In the genomic region with DNA sequence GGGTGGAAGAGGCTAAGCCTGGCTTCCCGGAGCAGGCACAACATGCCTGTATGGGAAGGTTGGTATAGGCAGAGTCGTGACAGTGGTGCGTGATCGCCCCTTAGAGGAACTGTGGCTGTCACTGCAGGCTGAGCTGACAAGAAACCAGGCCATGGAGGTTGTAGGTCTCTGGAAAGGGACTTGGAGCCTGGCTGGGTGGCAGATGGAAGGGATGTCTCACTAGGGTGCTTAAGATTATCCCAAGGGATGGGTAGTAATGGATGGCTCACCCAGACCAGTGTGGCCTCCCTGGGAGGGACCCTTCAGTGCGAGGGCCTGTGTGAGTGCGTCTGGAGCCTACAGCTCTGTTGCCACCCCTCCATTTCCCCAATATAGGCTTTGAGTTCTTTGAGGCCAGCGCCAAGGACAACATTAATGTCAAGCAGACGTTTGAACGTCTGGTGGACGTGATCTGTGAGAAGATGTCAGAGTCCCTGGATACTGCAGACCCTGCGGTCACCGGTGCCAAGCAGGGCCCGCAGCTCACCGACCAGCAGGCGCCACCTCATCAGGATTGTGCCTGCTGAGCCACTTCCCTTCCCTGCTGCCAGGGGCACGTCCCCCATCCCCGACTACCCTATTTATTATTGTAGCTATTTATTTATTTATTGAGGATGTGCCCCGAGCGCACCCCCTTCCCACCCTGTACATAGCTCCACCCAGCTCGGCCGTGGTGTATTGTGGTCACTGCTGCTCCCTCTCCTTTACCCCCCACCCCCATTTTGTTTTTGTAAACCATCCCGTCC, we compare ENCODE assay signal across 9 mouse cellular contexts. TPM values are rescaled to one million over a fixed set of nuclear protein-coding genes. Genes with fewer than 3 reads are reported as not detected.
DNase-seq lines count a peak whose midpoint lies in the region; ATAC-seq and TF ChIP-seq lines count a peak whose summit lies in the region.
"Had no signal": no experiment of that assay in that cellular context is flagged by ENCODE, and none has a peak within 500 bp of the region (broad histone marks: within the 10 kb centered on the region; RNA-seq: fewer than 3 reads in every experiment).

No protein-coding gene starts in this region.

- DNase-seq in gastrocnemius, adult 2 months = peak; percentile 42
- no peak for DNase-seq in gastrocnemius, adult 18-20 months (ENCODE audit: low spot score)
- DNase-seq in midbrain, postnatal 0 days (ENCODE audit: low spot score) = peak; percentile 51
- no peak for DNase-seq in midbrain, embryonic 11.5 days (ENCODE audit: low spot score, missing footprints)
- DNase-seq in MEL (ENCODE audit: low read depth, low spot score) = peak; percentile 69
- DNase-seq in liver, postnatal 0 days = no peak
- DNase-seq in c-Kit-positive CD71-positive TER-119-positive erythroid progenitor cells, embryonic 14.5 days (ENCODE audit: low spot score) = no peak

- H3K9ac ChIP-seq in midbrain, postnatal 0 days (replicated peaks; ENCODE audit: low read length, poor library complexity, severe bottlenecking) = no peak overlapping the region
- no peak overlapping the region for H3K9ac ChIP-seq in midbrain, embryonic 11.5 days (ENCODE audit: low read length)
- no peak overlapping the region for H3K9ac ChIP-seq in MEL (ENCODE audit: control insufficient read depth, low read depth, low read length, poor library complexity, severe bottlenecking)
- H3K9ac ChIP-seq in embryonic facial prominence, embryonic 13.5 days = peak overlapping the region; percentile 46; the same call in 1 of the 2 replicates
- no peak overlapping the region for H3K9ac ChIP-seq in liver, postnatal 0 days (replicated peaks)

- H3K36me3 ChIP-seq in midbrain, postnatal 0 days (ENCODE audit: insufficient read depth, low read length) = peaks cover 25% of the 10 kb centered on the region
- H3K36me3 ChIP-seq in midbrain, embryonic 11.5 days (ENCODE audit: control insufficient read depth, insufficient read depth, low read length) = no peaks in the 10 kb centered on the region
- H3K36me3 ChIP-seq in MEL (ENCODE audit: control insufficient read depth in 1 of 2, insufficient read depth in 2 of 2, low read length in 2 of 2) = peaks cover 0 to 21% of the 10 kb centered on the region in 2 experiments; a peak in 2 of 4 replicates
- peaks cover 30% of the 10 kb centered on the region for H3K36me3 ChIP-seq in embryonic facial prominence, embryonic 13.5 days
- peaks cover 11% of the 10 kb centered on the region for H3K36me3 ChIP-seq in liver, postnatal 0 days (replicated peaks; ENCODE audit: insufficient read depth, low read length)

- H3K79me2 ChIP-seq in MEL (ENCODE audit: control insufficient read depth, insufficient read depth, low read length, poor library complexity) = peaks cover 11% of the 10 kb centered on the region

- no peak for TF ChIP-seq EP300 in MEL (IDR thresholded peaks at IDR 0.05; ENCODE audit: low read depth in 1 of 2, low read length in 2 of 2)
- no peak for TF ChIP-seq EP300 in liver, postnatal 0 days (IDR thresholded peaks at IDR 0.05; ENCODE audit: low read depth)

- 64% methylated on average over 22 of the region's 22 CpGs for WGBS in midbrain, postnatal 0 days
- 72% methylated on average over 22 of the region's 22 CpGs for WGBS in midbrain, embryonic 11.5 days
- WGBS in embryonic facial prominence, embryonic 13.5 days = 70% methylated on average over 22 of the region's 22 CpGs
- 78% methylated on average over 22 of the region's 22 CpGs for WGBS in liver, postnatal 0 days (ENCODE audit: insufficient replicate concordance)

- no peaks in the 10 kb centered on the region for H3K9me3 ChIP-seq in midbrain, postnatal 0 days (ENCODE audit: low read length)
- no peaks in the 10 kb centered on the region for H3K9me3 ChIP-seq in midbrain, embryonic 11.5 days (ENCODE audit: control insufficient read depth, low read length)
- H3K9me3 ChIP-seq in MEL (replicated peaks; ENCODE audit: insufficient read depth, low read length) = no peaks in the 10 kb centered on the region
- no peaks in the 10 kb centered on the region for H3K9me3 ChIP-seq in embryonic facial prominence, embryonic 13.5 days
- H3K9me3 ChIP-seq in liver, postnatal 0 days (ENCODE audit: low read length) = no peaks in the 10 kb centered on the region

- no peak overlapping the region for H3K4me3 ChIP-seq in gastrocnemius, adult 2 months
- no peak overlapping the region for H3K4me3 ChIP-seq in midbrain, postnatal 0 days (ENCODE audit: low read depth, low read length)
- H3K4me3 ChIP-seq in midbrain, embryonic 11.5 days (ENCODE audit: low read depth, low read length) = no peak overlapping the region
- no peak overlapping the region for H3K4me3 ChIP-seq in MEL (ENCODE audit: control insufficient read depth in 1 of 2, insufficient read depth in 1 of 2, low read depth in 2 of 2, low read length in 2 of 2)
- H3K4me3 ChIP-seq in embryonic facial prominence, embryonic 13.5 days = no peak overlapping the region
- H3K4me3 ChIP-seq in liver, postnatal 0 days (ENCODE audit: low read depth, low read length) = no peak overlapping the region

- peak overlapping the region; percentile 96 for H3K27ac ChIP-seq in gastrocnemius, adult 2 months
- H3K27ac ChIP-seq in midbrain, postnatal 0 days (ENCODE audit: low read depth, low read length) = no peak overlapping the region
- no peak overlapping the region for H3K27ac ChIP-seq in midbrain, embryonic 11.5 days (ENCODE audit: low read depth, low read length)
- H3K27ac ChIP-seq in MEL (ENCODE audit: control insufficient read depth, low read depth, low read length) = no peak overlapping the region
- H3K27ac ChIP-seq in embryonic facial prominence, embryonic 13.5 days = no peak overlapping the region
- no peak overlapping the region for H3K27ac ChIP-seq in liver, postnatal 0 days (ENCODE audit: low read depth)

- peak; percentile 50 for TF ChIP-seq CTCF in gastrocnemius, adult 2 months (IDR thresholded peaks at IDR 0.05)
- TF ChIP-seq CTCF in midbrain, postnatal 0 days (IDR thresholded peaks at IDR 0.05) = peak; percentile 58
- TF ChIP-seq CTCF in MEL (IDR thresholded peaks at IDR 0.05 in 2 of 3, conservative IDR thresholded peaks at IDR 0.05 in 1 of 3; ENCODE audit: control insufficient read depth in 1 of 3, insufficient read depth in 1 of 3, low read depth in 2 of 3, low read length in 3 of 3, poor library complexity in 1 of 3, severe bottlenecking in 1 of 3) = peak; percentile 47 to 56 (median 47)
- TF ChIP-seq CTCF in liver, postnatal 0 days (IDR thresholded peaks at IDR 0.05; ENCODE audit: low read depth) = peak; percentile 75

- TF ChIP-seq POLR2A in MEL (IDR thresholded peaks at IDR 0.05; ENCODE audit: control insufficient read depth in 1 of 2, insufficient read depth in 1 of 2, low read depth in 1 of 2, low read length in 2 of 2, poor library complexity in 1 of 2) = peak in 1 of 2 experiments; percentile 31; a peak in 1 of 4 replicates

- TF ChIP-seq RAD21 in MEL (IDR thresholded peaks at IDR 0.05; ENCODE audit: low read depth, low read length) = peak; percentile 46

- intact Hi-C loops in gastrocnemius, adult 2 months (cut with DNase I) = no loop called here

- no peak for ATAC-seq in midbrain, postnatal 0 days (ENCODE audit: low FRiP score)
- ATAC-seq in midbrain, embryonic 11.5 days (ENCODE audit: low FRiP score) = no peak
- no peak for ATAC-seq in embryonic facial prominence, embryonic 13.5 days (ENCODE audit: insufficient number of reproducible peaks, insufficient read depth, low FRiP score, low TSS enrichment, low read depth)
- no peak for ATAC-seq in liver, postnatal 0 days

- peaks cover 10% of the 10 kb centered on the region; the same call in 1 of the 2 replicates for H3K4me1 ChIP-seq in midbrain, postnatal 0 days (ENCODE audit: insufficient read depth, low read length)
- peaks cover 11% of the 10 kb centered on the region; the same call in 1 of the 2 replicates for H3K4me1 ChIP-seq in midbrain, embryonic 11.5 days (ENCODE audit: control insufficient read depth, insufficient read depth, low read length)
- peaks cover 10 to 29% of the 10 kb centered on the region in 2 experiments for H3K4me1 ChIP-seq in MEL (ENCODE audit: control insufficient read depth in 1 of 2, insufficient read depth in 2 of 2, low read length in 2 of 2)
- H3K4me1 ChIP-seq in embryonic facial prominence, embryonic 13.5 days = peaks cover 40% of the 10 kb centered on the region
- peaks cover 54% of the 10 kb centered on the region for H3K4me1 ChIP-seq in liver, postnatal 0 days (ENCODE audit: insufficient read depth)

- no peaks in the 10 kb centered on the region for H3K27me3 ChIP-seq in midbrain, postnatal 0 days (ENCODE audit: insufficient read depth, low read length)
- no peaks in the 10 kb centered on the region for H3K27me3 ChIP-seq in midbrain, embryonic 11.5 days (ENCODE audit: control insufficient read depth, insufficient read depth, low read length)
- H3K27me3 ChIP-seq in MEL (ENCODE audit: control insufficient read depth in 1 of 2, insufficient read depth in 2 of 2, low read length in 2 of 2) = no peaks in the 10 kb centered on the region
- H3K27me3 ChIP-seq in embryonic facial prominence, embryonic 13.5 days = no peaks in the 10 kb centered on the region
- no peaks in the 10 kb centered on the region for H3K27me3 ChIP-seq in liver, postnatal 0 days (ENCODE audit: insufficient read depth, low read length)

- no peak overlapping the region for H3K4me2 ChIP-seq in midbrain, postnatal 0 days (ENCODE audit: low read depth, low read length, poor library complexity, severe bottlenecking)
- no peak overlapping the region for H3K4me2 ChIP-seq in midbrain, embryonic 11.5 days
- H3K4me2 ChIP-seq in embryonic facial prominence, embryonic 13.5 days = no peak overlapping the region
- no peak overlapping the region for H3K4me2 ChIP-seq in liver, postnatal 0 days (ENCODE audit: low read depth, low read length)

RNA-seq across cellular contexts. Expression of gene Mpv17l2, which starts 3.0 kb away (rescaled TPM):
- 10 to 100 TPM; 21.0 to 22.8 TPM for total RNA-seq in gastrocnemius, adult 2 months (2021)
- total RNA-seq in gastrocnemius, adult 18-20 months (2021) = 10 to 100 TPM; 19.9 to 20.9 TPM
- total RNA-seq in midbrain, postnatal 0 days (2014; rRNA removed) = 27.8 and 29.2 TPM in 2 replicates
- polyA plus RNA-seq in midbrain, postnatal 0 days (2015; fragmentation: Nextera tagmentation; extraction: Ambion mirVana) = 43.7 and 45.8 TPM in 2 replicates
- polyA plus RNA-seq in midbrain, embryonic 11.5 days (2014; fragmentation: Nextera tagmentation; extraction: Ambion mirVana) = 28.3 and 29.6 TPM in 2 replicates
- 41.9 and 52.8 TPM in 2 replicates for total RNA-seq in MEL (2012; rRNA removed)
- polyA plus RNA-seq in MEL (2012; ENCODE audit: insufficient read depth in 1 of 2, insufficient read length in 2 of 2, low read depth in 1 of 2, low replicate concordance in 2 of 2, missing spikeins in 1 of 2) = 100 to 1,000 TPM in 1 of 2 experiments, not detected in 1; 102 TPM
- polyA plus RNA-seq in embryonic facial prominence, embryonic 13.5 days (2015; fragmentation: Nextera tagmentation; extraction: Ambion mirVana) = 29.3 and 36.7 TPM in 2 replicates
- polyA plus RNA-seq in liver, postnatal 0 days (2015; fragmentation: Nextera tagmentation; extraction: Ambion mirVana) = 36.3 and 39.9 TPM in 2 replicates

RNA-seq across cellular contexts. Expression of gene Rab3a, which starts 3.2 kb away (rescaled TPM):
- total RNA-seq in gastrocnemius, adult 2 months (2021) = 10 to 100 TPM; 31.9 to 39.8 TPM
- 10 to 100 TPM; 32.5 to 36.5 TPM for total RNA-seq in gastrocnemius, adult 18-20 months (2021)
- total RNA-seq in midbrain, postnatal 0 days (2014; rRNA removed) = 649 and 670 TPM in 2 replicates
- 726 and 813 TPM in 2 replicates for polyA plus RNA-seq in midbrain, postnatal 0 days (2015; fragmentation: Nextera tagmentation; extraction: Ambion mirVana)
- polyA plus RNA-seq in midbrain, embryonic 11.5 days (2014; fragmentation: Nextera tagmentation; extraction: Ambion mirVana) = 56.6 and 66.1 TPM in 2 replicates
- total RNA-seq in MEL (2012; rRNA removed) = 1.8 TPM in 2 replicates
- 1 to 10 TPM in 1 of 2 experiments, not detected in 1; 5.6 TPM for polyA plus RNA-seq in MEL (2012; ENCODE audit: insufficient read depth in 1 of 2, insufficient read length in 2 of 2, low read depth in 1 of 2, low replicate concordance in 2 of 2, missing spikeins in 1 of 2)
- polyA plus RNA-seq in embryonic facial prominence, embryonic 13.5 days (2015; fragmentation: Nextera tagmentation; extraction: Ambion mirVana) = 23.8 TPM in 2 replicates
- 3.2 and 3.3 TPM in 2 replicates for polyA plus RNA-seq in liver, postnatal 0 days (2015; fragmentation: Nextera tagmentation; extraction: Ambion mirVana)

RNA-seq across cellular contexts. Expression of gene Pik3r2, which starts 18.8 kb away (rescaled TPM):
- 10 to 100 TPM; 13.9 to 16.2 TPM for total RNA-seq in gastrocnemius, adult 2 months (2021)
- 10 to 100 TPM; 13.3 to 15.1 TPM for total RNA-seq in gastrocnemius, adult 18-20 months (2021)
- 141 and 159 TPM in 2 replicates for total RNA-seq in midbrain, postnatal 0 days (2014; rRNA removed)
- polyA plus RNA-seq in midbrain, postnatal 0 days (2015; fragmentation: Nextera tagmentation; extraction: Ambion mirVana) = 102 and 113 TPM in 2 replicates
- polyA plus RNA-seq in midbrain, embryonic 11.5 days (2014; fragmentation: Nextera tagmentation; extraction: Ambion mirVana) = 25.4 and 30.2 TPM in 2 replicates
- 23.7 and 25.4 TPM in 2 replicates for total RNA-seq in MEL (2012; rRNA removed)
- polyA plus RNA-seq in MEL (2012; ENCODE audit: insufficient read depth in 1 of 2, insufficient read length in 2 of 2, low read depth in 1 of 2, low replicate concordance in 2 of 2, missing spikeins in 1 of 2) = 10 to 100 TPM in 1 of 2 experiments, not detected in 1; 37.8 TPM
- polyA plus RNA-seq in embryonic facial prominence, embryonic 13.5 days (2015; fragmentation: Nextera tagmentation; extraction: Ambion mirVana) = 76.8 and 85.4 TPM in 2 replicates
- 8.9 and 9.0 TPM in 2 replicates for polyA plus RNA-seq in liver, postnatal 0 days (2015; fragmentation: Nextera tagmentation; extraction: Ambion mirVana)

RNA-seq across cellular contexts. Expression of gene Pde4c, which starts 34.2 kb away (rescaled TPM):
- 1 to 10 TPM; 2.4 to 3.0 TPM for total RNA-seq in gastrocnemius, adult 2 months (2021)
- total RNA-seq in gastrocnemius, adult 18-20 months (2021) = 1 to 10 TPM; 1.3 to 1.6 TPM
- 0.77 and 1.5 TPM in 2 replicates for total RNA-seq in midbrain, postnatal 0 days (2014; rRNA removed)
- 0.21 and 0.39 TPM in 2 replicates for polyA plus RNA-seq in midbrain, postnatal 0 days (2015; fragmentation: Nextera tagmentation; extraction: Ambion mirVana)
- polyA plus RNA-seq in midbrain, embryonic 11.5 days (2014; fragmentation: Nextera tagmentation; extraction: Ambion mirVana) = 0.16 TPM in 1 of 2 replicates, not detected in the other
- total RNA-seq in MEL (2012; rRNA removed) = 0.65 and 0.75 TPM in 2 replicates
- 1 to 10 TPM in 1 of 2 experiments, not detected in 1; 3.0 TPM for polyA plus RNA-seq in MEL (2012; ENCODE audit: insufficient read depth in 1 of 2, insufficient read length in 2 of 2, low read depth in 1 of 2, low replicate concordance in 2 of 2, missing spikeins in 1 of 2)
- 0.13 and 0.14 TPM in 2 replicates for polyA plus RNA-seq in embryonic facial prominence, embryonic 13.5 days (2015; fragmentation: Nextera tagmentation; extraction: Ambion mirVana)
- 1.6 and 1.8 TPM in 2 replicates for polyA plus RNA-seq in liver, postnatal 0 days (2015; fragmentation: Nextera tagmentation; extraction: Ambion mirVana)

RNA-seq across cellular contexts. Expression of gene Gm3336, which starts 39.4 kb away (rescaled TPM):
- total RNA-seq in gastrocnemius, adult 2 months (2021) = not detected
- total RNA-seq in gastrocnemius, adult 18-20 months (2021) = not detected
- not detected in 2 replicates for total RNA-seq in midbrain, postnatal 0 days (2014; rRNA removed)
- not detected in 2 replicates for polyA plus RNA-seq in midbrain, postnatal 0 days (2015; fragmentation: Nextera tagmentation; extraction: Ambion mirVana)
- polyA plus RNA-seq in midbrain, embryonic 11.5 days (2014; fragmentation: Nextera tagmentation; extraction: Ambion mirVana) = not detected in 2 replicates
- 0.19 and 0.20 TPM in 2 replicates for total RNA-seq in MEL (2012; rRNA removed)
- under 1 TPM in 1 of 2 experiments, not detected in 1; 0.72 TPM for polyA plus RNA-seq in MEL (2012; ENCODE audit: insufficient read depth in 1 of 2, insufficient read length in 2 of 2, low read depth in 1 of 2, low replicate concordance in 2 of 2, missing spikeins in 1 of 2)
- polyA plus RNA-seq in embryonic facial prominence, embryonic 13.5 days (2015; fragmentation: Nextera tagmentation; extraction: Ambion mirVana) = not detected in 2 replicates
- 0.22 and 0.25 TPM in 2 replicates for polyA plus RNA-seq in liver, postnatal 0 days (2015; fragmentation: Nextera tagmentation; extraction: Ambion mirVana)
- polyA plus RNA-seq: limb, embryonic 11.5 days had no signal

Comparison
In these comparisons a context has a peak if more than half of its experiments do, and no peak if none do; other contexts are left out.
1. DNase-seq: peak in gastrocnemius, adult 2 months (single experiment), midbrain, postnatal 0 days (single experiment) and MEL (single experiment); none in gastrocnemius, adult 18-20 months (single experiment), midbrain, embryonic 11.5 days (single experiment), liver, postnatal 0 days (single experiment) and c-Kit-positive CD71-positive TER-119-positive erythroid progenitor cells, embryonic 14.5 days (single experiment).
2. RNA of gene Rab3a, which starts 3.2 kb away (polyA plus RNA-seq): 726 to 813 TPM in midbrain, postnatal 0 days; 56.6 to 66.1 TPM in midbrain, embryonic 11.5 days, 23.8 TPM in embryonic facial prominence, embryonic 13.5 days, 5.6 TPM in MEL and 3.2 to 3.3 TPM in liver, postnatal 0 days; every median in the first group is over 10 times any median in the second.
3. Peak in every context shown above with its lines, with median percentiles within 50 percentile points of each other: CTCF ChIP-seq.